8 mouse cellular contexts compared by ENCODE assay signal in the genomic region with DNA sequence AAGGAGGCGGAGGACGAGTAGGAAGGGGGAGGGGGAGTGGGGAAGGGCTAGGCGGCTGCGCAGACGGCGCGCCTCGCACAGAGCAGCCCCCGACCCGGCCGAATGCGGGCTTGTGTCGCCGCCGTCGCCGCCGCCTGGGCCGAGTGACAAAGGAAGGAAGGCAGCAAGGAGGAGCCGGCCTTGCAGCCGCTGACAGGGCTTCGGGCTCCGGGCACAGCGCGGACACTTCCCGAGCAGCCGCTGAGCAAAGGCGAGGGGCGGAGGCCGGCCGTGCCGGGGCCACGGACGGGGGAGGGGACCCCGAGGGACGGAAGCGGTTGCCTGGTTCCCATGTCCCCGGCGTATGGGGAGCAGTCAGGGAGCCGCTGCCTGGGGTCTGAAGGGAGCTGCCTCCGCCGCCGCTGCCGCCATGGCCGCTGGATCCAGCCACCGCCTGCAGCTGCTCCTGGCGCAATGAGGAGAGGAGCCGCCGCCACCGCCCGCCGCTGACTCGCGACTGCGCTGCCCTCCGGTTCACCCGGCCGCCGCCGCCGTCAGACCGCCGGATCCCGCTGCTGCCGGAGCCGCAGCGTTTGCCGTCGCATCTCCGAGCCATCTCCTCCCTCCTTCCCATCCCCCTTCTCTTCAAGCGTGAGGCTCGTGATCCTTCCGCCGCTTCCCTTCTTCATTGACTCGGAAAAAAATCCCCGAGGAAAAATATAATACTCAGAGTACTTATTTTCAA. TPM values are rescaled to one million over a fixed set of nuclear protein-coding genes. Genes with fewer than 3 reads are reported as not detected.
DNase-seq lines count a peak whose midpoint lies in the region; TF ChIP-seq lines count a peak whose summit lies in the region.

No protein-coding gene starts in this region.

- H3K79me2 ChIP-seq in macrophage (ENCODE audit: inconsistent target) = peaks cover 47% of the 10 kb centered on the region

- H3K27me3 ChIP-seq in testis, adult 2 months (ENCODE audit: control insufficient read depth, insufficient read depth, low read length) = no peaks in the 10 kb centered on the region
- H3K27me3 ChIP-seq in hindbrain, embryonic 10.5 days (ENCODE audit: insufficient read depth, poor library complexity, severe bottlenecking) = no peaks in the 10 kb centered on the region

- H3K9me3 ChIP-seq in hindbrain, embryonic 10.5 days = no peaks in the 10 kb centered on the region

- H3K27ac ChIP-seq in testis, adult 2 months (ENCODE audit: control insufficient read depth, insufficient read depth, low read depth, low read length) = peak overlapping the region; percentile 99
- H3K27ac ChIP-seq in hindbrain, embryonic 10.5 days = peak overlapping the region; percentile 99
- peak overlapping the region; percentile 68 for H3K27ac ChIP-seq in macrophage

- no peaks in the 10 kb centered on the region; the same call in 1 of the 2 replicates for H3K4me1 ChIP-seq in testis, adult 2 months (ENCODE audit: control insufficient read depth, insufficient read depth, low read length)
- H3K4me1 ChIP-seq in hindbrain, embryonic 10.5 days (replicated peaks) = peaks cover 33% of the 10 kb centered on the region

- H3K4me3 ChIP-seq in testis, adult 2 months (ENCODE audit: control insufficient read depth, low read depth, low read length) = peak overlapping the region; percentile 99
- peak overlapping the region; percentile 96 for H3K4me3 ChIP-seq in hindbrain, embryonic 10.5 days
- peak overlapping the region; percentile 94 for H3K4me3 ChIP-seq in macrophage (ENCODE audit: inconsistent target)

- no peaks in the 10 kb centered on the region for H3K36me3 ChIP-seq in testis, adult 2 months (ENCODE audit: control insufficient read depth, insufficient read depth, low read length)
- peaks cover 9% of the 10 kb centered on the region; the same call in 1 of the 2 replicates for H3K36me3 ChIP-seq in hindbrain, embryonic 10.5 days
- no peaks in the 10 kb centered on the region for H3K36me3 ChIP-seq in macrophage (ENCODE audit: inconsistent target)

- TF ChIP-seq CTCF in testis, adult 2 months (IDR thresholded peaks at IDR 0.05; ENCODE audit: control insufficient read depth, insufficient read depth, insufficient replicate concordance, low read depth, low read length) = no peak

- TF ChIP-seq POLR2A in testis, adult 2 months (IDR thresholded peaks at IDR 0.05; ENCODE audit: control insufficient read depth, low read depth, low read length) = peak; percentile 48; the same call in 1 of the 2 replicates

- peak; percentile 78 for DNase-seq in embryo, embryonic 10 days (ENCODE audit: low spot score)
- no peak for DNase-seq in embryo, embryonic 9.5 days (ENCODE audit: extremely low spot score)
- no peak for DNase-seq in testis, postnatal 14 days (ENCODE audit: low spot score)
- DNase-seq in hindbrain, embryonic 10.5 days (ENCODE audit: low spot score) = no peak
- peak; percentile 47 for DNase-seq in telencephalon, adult 2 months (ENCODE audit: low read depth, low spot score)
- DNase-seq in thymus, postnatal 14 days = no peak

- under 1% methylated on average over 76 of the region's 76 CpGs for WGBS in hindbrain, embryonic 10.5 days
- 1% methylated on average over 76 of the region's 76 CpGs for WGBS in macrophage (ENCODE audit: missing documents)

RNA-seq across cellular contexts. Expression of a gene that starts 0.8 kb away (rescaled TPM):
- polyA plus RNA-seq in testis, adult 2 months (2012; rRNA removed) = 99.8 and 129 TPM in 2 replicates
- polyA plus RNA-seq in hindbrain, embryonic 10.5 days (2016; fragmentation: Nextera tagmentation; extraction: Ambion mirVana) = 73.9 and 84.1 TPM in 2 replicates
- 100 to 1,000 TPM in 23 of 26 experiments, 10 to 100 TPM in 3; 89.0 to 203 (median 163) TPM for total RNA-seq in macrophage (2018; cell fraction: chromatin; rRNA removed)
- total RNA-seq in macrophage (2018; cell fraction: cytosol; rRNA removed) = 10 to 100 TPM; 60.3 to 87.0 (median 71.8) TPM
- 100 to 1,000 TPM in 15 of 26 experiments, 10 to 100 TPM in 11; 77.4 to 155 (median 101) TPM for total RNA-seq in macrophage (2018; cell fraction: nucleus; rRNA removed)
- 31.4 to 45.3 TPM (median 38.2 TPM) in 3 replicates for polyA plus RNA-seq in macrophage (2018)

Comparison
In these comparisons a context has a peak if more than half of its experiments do, and no peak if none do; other contexts are left out.
1. DNase-seq: peak in embryo, embryonic 10 days (single experiment) and telencephalon, adult 2 months (single experiment); none in embryo, embryonic 9.5 days (single experiment), testis, postnatal 14 days (single experiment), hindbrain, embryonic 10.5 days (single experiment) and thymus, postnatal 14 days (single experiment).
2. Peak in every context shown above with its lines, with median percentiles within 50 percentile points of each other: H3K27ac ChIP-seq and H3K4me3 ChIP-seq.